In the genomic region with DNA sequence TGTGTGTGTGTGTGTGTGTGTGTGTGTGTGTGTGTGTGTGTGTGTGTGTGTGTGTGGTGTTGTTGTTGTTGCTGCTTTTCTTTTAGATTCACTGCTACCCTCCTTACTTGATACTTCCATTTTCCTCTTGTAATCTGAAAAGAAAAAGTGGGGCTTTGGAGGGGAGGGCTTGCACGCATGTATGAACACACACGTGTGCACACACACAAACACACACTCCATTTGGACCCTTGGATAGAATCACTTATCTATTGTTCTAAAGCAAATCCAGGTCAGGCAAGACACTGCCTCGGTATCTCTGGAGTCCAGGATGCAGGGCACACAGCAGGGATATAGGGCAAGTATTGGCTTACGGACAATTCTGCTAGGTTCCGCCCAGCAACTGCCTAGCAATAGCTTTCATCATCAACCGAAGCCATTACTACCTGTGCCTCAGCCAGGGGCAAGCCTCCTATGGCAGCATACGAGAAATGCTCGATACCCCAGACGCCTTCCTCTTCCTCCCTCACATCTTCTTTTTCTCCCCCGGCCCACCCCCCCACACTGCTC, we compare ENCODE assay signal across 15 mouse cellular contexts. TPM values are rescaled to one million over a fixed set of nuclear protein-coding genes. Genes with fewer than 3 reads are reported as not detected.
A peak's percentile ranks its signal among the peaks of the same experiment; 100 is the strongest.
DNase-seq lines count a peak whose midpoint lies in the region; ATAC-seq and TF ChIP-seq lines count a peak whose summit lies in the region.
"Had no signal": no experiment of that assay in that cellular context is flagged by ENCODE, and none has a peak within 500 bp of the region (broad histone marks: within the 10 kb centered on the region; RNA-seq: fewer than 3 reads in every experiment).

No protein-coding gene starts in this region.

- no peaks in the 10 kb centered on the region for H3K9me3 ChIP-seq in heart, embryonic 15.5 days (replicated peaks)
- H3K9me3 ChIP-seq in ES-Bruce4 (replicated peaks; ENCODE audit: control insufficient read depth, insufficient read depth, low read length, poor library complexity, severe bottlenecking) = no peaks in the 10 kb centered on the region
- no peaks in the 10 kb centered on the region for H3K9me3 ChIP-seq in forebrain, embryonic 16.5 days (ENCODE audit: control insufficient read depth, low read length)
- H3K9me3 ChIP-seq: hindbrain, embryonic 15.5 days; kidney, embryonic 15.5 days had no signal

- H3K4me3 ChIP-seq in heart, embryonic 15.5 days = no peak overlapping the region
- H3K4me3 ChIP-seq in ES-Bruce4 (ENCODE audit: low read depth, low read length) = no peak overlapping the region
- H3K4me3 ChIP-seq in cortical plate, adult 2 months (ENCODE audit: insufficient read depth, low read length) = no peak overlapping the region
- H3K4me3 ChIP-seq in forebrain, embryonic 16.5 days (replicated peaks; ENCODE audit: low read length) = no peak overlapping the region
- H3K4me3 ChIP-seq: hindbrain, embryonic 15.5 days; kidney, embryonic 15.5 days had no signal

- TF ChIP-seq POLR2A in ES-Bruce4 (IDR thresholded peaks at IDR 0.05; ENCODE audit: insufficient read depth, low read length) = no peak
- TF ChIP-seq POLR2A in cortical plate, adult 2 months (IDR thresholded peaks at IDR 0.05; ENCODE audit: extremely low read depth, insufficient read depth, low read length) = no peak

- ATAC-seq in heart, embryonic 15.5 days (replicated peaks; ENCODE audit: insufficient number of reproducible peaks, insufficient read depth, low FRiP score, low read depth) = no peak
- peak; percentile 27; the same call in 1 of the 2 replicates for ATAC-seq in forebrain, embryonic 16.5 days

- no peak for TF ChIP-seq EP300 in ES-Bruce4 (IDR thresholded peaks at IDR 0.05; ENCODE audit: insufficient read depth, low read depth, low read length)

- H3K27ac ChIP-seq in heart, embryonic 15.5 days = peak overlapping the region; percentile 61; the same call in 1 of the 2 replicates
- peak overlapping the region; percentile 51; the same call in 1 of the 2 replicates for H3K27ac ChIP-seq in ES-Bruce4 (ENCODE audit: insufficient read depth, low read length)
- 0 out of 2 replicates have a peak overlapping the region, but pooled peaks have one; percentile 25 for H3K27ac ChIP-seq in cortical plate, adult 2 months (ENCODE audit: insufficient read depth, low read length)
- H3K27ac ChIP-seq in forebrain, embryonic 16.5 days (ENCODE audit: low read length) = no peak overlapping the region
- H3K27ac ChIP-seq: kidney, embryonic 15.5 days had no signal

- peaks cover 16% of the 10 kb centered on the region for H3K4me1 ChIP-seq in heart, embryonic 15.5 days (replicated peaks)
- peaks cover 5% of the 10 kb centered on the region for H3K4me1 ChIP-seq in ES-Bruce4 (ENCODE audit: control insufficient read depth, insufficient read depth, low read length)
- H3K4me1 ChIP-seq in cortical plate, adult 2 months (ENCODE audit: control insufficient read depth, insufficient read depth, low read length) = no peaks in the 10 kb centered on the region
- H3K4me1 ChIP-seq in forebrain, embryonic 16.5 days (replicated peaks; ENCODE audit: control insufficient read depth, insufficient read depth, low read length) = peaks cover 7% of the 10 kb centered on the region
- H3K4me1 ChIP-seq: kidney, embryonic 15.5 days had no signal

- no peak overlapping the region for H3K4me2 ChIP-seq in heart, embryonic 15.5 days
- no peak overlapping the region for H3K4me2 ChIP-seq in forebrain, embryonic 16.5 days (ENCODE audit: low read length)
- H3K4me2 ChIP-seq: hindbrain, embryonic 15.5 days; kidney, embryonic 15.5 days had no signal

- 59% methylated on average over 10 of the region's 10 CpGs for WGBS in heart, embryonic 15.5 days
- WGBS in forebrain, embryonic 16.5 days = 38% methylated on average over 10 of the region's 10 CpGs

- no peak overlapping the region for H3K9ac ChIP-seq in heart, embryonic 15.5 days
- no peak overlapping the region for H3K9ac ChIP-seq in ES-Bruce4 (ENCODE audit: low read depth, poor library complexity, severe bottlenecking)
- no peak overlapping the region for H3K9ac ChIP-seq in forebrain, embryonic 16.5 days (replicated peaks; ENCODE audit: low read depth, low read length)
- H3K9ac ChIP-seq: hindbrain, embryonic 15.5 days; kidney, embryonic 15.5 days had no signal

- no peaks in the 10 kb centered on the region for H3K27me3 ChIP-seq in heart, embryonic 15.5 days
- H3K27me3 ChIP-seq in ES-Bruce4 (ENCODE audit: control insufficient read depth, insufficient read depth, low read length, poor library complexity, severe bottlenecking) = no peaks in the 10 kb centered on the region
- H3K27me3 ChIP-seq in forebrain, embryonic 16.5 days (replicated peaks; ENCODE audit: control insufficient read depth, insufficient read depth, low read length) = no peaks in the 10 kb centered on the region
- H3K27me3 ChIP-seq: hindbrain, embryonic 15.5 days; kidney, embryonic 15.5 days; Patski had no signal

- H3K36me3 ChIP-seq in heart, embryonic 15.5 days = 0 out of 2 replicates have a peak, but pooled peaks cover 3% of the 10 kb centered on the region
- no peaks in the 10 kb centered on the region for H3K36me3 ChIP-seq in ES-Bruce4 (ENCODE audit: control insufficient read depth, insufficient read depth, low read length, poor library complexity, severe bottlenecking)
- no peaks in the 10 kb centered on the region for H3K36me3 ChIP-seq in forebrain, embryonic 16.5 days (ENCODE audit: control insufficient read depth, insufficient read depth)
- H3K36me3 ChIP-seq: hindbrain, embryonic 15.5 days had no signal

- intact Hi-C loops in heart, postnatal 14 days (cut with DNase I) = no loop called here

- no peak for DNase-seq in heart, postnatal 14 days
- no peak for DNase-seq in left cerebral cortex, adult 11 months (ENCODE audit: low spot score)
- no peak for DNase-seq in kidney, postnatal 36 days
- DNase-seq in yolk sac, embryonic 10.5 days (ENCODE audit: low spot score) = no peak
- DNase-seq: adrenal gland, postnatal 25 days; liver; lung, postnatal 14 days; spleen, adult 18-20 months had no signal

- no peak for TF ChIP-seq CTCF in ES-Bruce4 (IDR thresholded peaks at IDR 0.05; ENCODE audit: low read depth, low read length)
- TF ChIP-seq CTCF in cortical plate, adult 2 months (IDR thresholded peaks at IDR 0.05; ENCODE audit: extremely low read depth, insufficient read depth, low read length) = no peak

RNA-seq across cellular contexts. Expression of gene Traf6, which starts 45.2 kb away (rescaled TPM):
- 3.9 and 6.1 TPM in 2 replicates for polyA plus RNA-seq in heart, embryonic 15.5 days (2015; fragmentation: Nextera tagmentation; extraction: Ambion mirVana)
- 10 to 100 TPM; 10.7 to 11.5 TPM for total RNA-seq in heart, postnatal 14 days (2021)
- 17.5 and 17.6 TPM in 2 replicates for polyA plus RNA-seq in ES-Bruce4 (2011; ENCODE audit: insufficient read depth, insufficient read length, low read depth, missing spikeins)
- polyA plus RNA-seq in cortical plate, adult 2 months (2012; rRNA removed) = 9.9 and 11.0 TPM in 2 replicates
- polyA plus RNA-seq in forebrain, embryonic 16.5 days (2015; fragmentation: Nextera tagmentation; extraction: Ambion mirVana) = 9.7 and 13.7 TPM in 2 replicates
